Mouse (Mus musculus) cerebellum, adult (tissue): ENCODE results near the gene Foxo6.

Experiments
- ATAC-seq: cut with Nextera tagmentation; 2 replicates; pipeline ENCODE4 v1.9.2; 2017; ENCODE audit warnings: mild to moderate bottlenecking, moderate library complexity, mixed read lengths; ENCODE audit not compliant: insufficient number of reproducible peaks, low FRiP score, low TSS enrichment

The Foxo6 gene

GRCm38 (mm10) chr4:120287290-120288111 lies at the start of gene Foxo6:
TSS of gene Foxo6 (minus strand) at chr4:120287349.
- ATAC-seq = peak; percentile 57

DNA sequence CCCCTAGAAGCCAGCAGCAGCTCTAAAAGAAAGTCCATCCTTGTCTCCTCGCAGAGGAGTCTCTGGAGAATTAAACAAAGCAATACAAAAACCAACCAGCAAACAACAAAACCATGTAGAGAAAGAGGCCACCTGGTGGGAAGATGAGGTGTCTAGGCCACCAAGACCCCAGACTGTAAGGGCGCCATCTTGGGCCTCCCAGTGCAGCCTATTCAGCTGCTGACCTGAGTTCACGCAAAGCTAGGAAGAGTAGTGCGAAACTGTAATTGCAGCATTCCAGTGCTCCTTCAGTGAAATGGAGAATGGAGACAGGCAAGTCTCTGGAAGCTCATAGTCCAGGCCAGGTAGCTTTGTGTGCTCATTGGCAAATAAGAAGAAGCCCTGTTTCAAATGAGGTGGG lies 47.2 kb upstream of the Foxo6 start:
- ATAC-seq = no peak

GRCm38 (mm10) chr4:120332934-120333421 lies 45.8 kb upstream of the Foxo6 start:
- ATAC-seq = no peak

DNA sequence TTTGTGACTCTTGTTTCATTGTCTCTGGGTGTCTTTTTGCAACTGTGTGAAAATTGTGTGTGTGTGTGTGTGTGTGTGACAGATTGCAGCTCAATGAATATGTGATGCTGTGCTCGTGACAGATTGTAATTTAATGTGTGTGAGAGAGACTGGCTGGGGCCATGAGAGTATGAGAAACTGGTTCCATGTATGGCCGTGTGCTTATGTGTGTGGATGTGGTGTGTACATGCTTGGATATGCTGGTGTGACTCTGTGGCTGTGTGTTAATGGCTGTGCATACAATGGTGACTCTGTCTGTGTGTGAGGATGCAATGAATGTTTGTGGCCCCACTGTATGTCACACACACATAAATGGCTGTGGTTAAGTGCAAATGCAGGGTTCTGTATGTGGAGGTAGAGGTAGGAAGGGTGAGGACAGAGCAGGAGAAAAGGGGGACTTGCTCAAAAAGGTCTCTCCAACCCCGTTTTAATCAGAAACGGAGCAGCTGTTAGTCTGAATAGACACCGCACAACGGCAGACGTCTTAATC lies 45.3 kb upstream of the Foxo6 start:
- ATAC-seq = no peak

- no peak for ATAC-seq
These were observed 44.8 kb upstream of the Foxo6 start for GRCm38 (mm10) chr4:120331992-120332391.

GRCm38 (mm10) chr4:120331541-120331940 lies 44.4 kb upstream of the Foxo6 start:
- no peak for ATAC-seq

DNA sequence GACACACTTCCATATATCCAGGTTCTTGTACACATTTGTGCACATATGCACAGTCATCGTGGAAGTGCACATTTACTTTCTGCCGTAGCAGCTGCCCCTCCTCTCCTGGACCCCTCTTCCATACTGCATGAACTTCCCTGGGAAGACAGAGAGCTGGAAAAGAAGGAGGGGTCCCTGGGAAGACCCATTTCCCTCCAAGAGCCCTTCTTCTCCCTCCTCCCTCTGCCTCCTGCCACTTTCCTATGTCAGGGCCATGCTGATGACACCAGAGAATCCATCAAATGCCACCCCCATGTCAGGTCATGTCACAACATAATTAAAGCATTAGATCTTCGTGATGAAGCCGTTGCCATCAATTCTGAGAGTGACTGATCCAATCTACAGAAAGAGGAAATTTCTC lies 38.6 kb upstream of the Foxo6 start:
- ATAC-seq = no peak

- ATAC-seq = no peak
These were observed 37.9 kb upstream of the Foxo6 start for GRCm38 (mm10) chr4:120325051-120325450.

GRCm38 (mm10) chr4:120323858-120324257 lies 36.7 kb upstream of the Foxo6 start:
- ATAC-seq = no peak

- ATAC-seq = no peak
These were observed 36.0 kb upstream of the Foxo6 start for GRCm38 (mm10) chr4:120323198-120323597.

DNA sequence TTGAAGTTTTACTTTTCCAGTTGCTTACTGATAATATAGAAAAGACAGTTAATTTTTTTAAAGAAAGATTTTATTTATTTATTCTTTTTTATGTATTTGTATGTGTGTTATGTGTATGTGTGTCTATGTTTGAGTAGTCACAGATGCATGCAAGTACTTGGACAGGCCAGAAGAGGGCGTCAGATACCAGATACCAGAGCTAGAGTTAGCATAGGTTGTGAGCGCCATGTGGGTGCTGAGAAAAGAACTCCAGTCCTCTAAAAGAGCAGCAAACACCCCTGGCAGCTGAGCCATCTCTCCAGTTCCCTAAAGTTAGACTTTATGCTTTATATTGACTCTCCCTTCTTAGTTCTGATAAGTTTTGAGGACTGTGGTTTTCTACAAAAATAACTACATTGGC lies 30.4 kb upstream of the Foxo6 start:
- no peak for ATAC-seq

DNA sequence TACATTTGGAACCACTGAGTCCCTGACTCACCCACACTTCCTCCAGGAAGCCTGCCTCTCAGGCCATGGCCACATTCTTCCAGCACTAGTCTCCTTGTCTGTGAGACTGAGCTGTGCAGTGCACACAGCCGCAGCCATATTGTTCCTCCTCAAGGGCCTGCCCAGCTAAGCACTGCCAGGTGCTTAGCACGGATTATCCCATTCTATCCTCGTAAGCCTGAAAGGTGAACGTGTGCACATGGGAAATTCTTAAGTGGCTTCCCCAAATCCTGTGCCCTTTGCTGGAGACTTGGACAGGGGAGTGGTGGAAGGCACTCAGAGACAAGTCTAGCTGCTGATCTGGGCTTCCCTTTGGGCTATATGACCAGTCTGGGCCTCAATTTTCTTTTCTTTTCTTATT lies 29.6 kb upstream of the Foxo6 start:
- ATAC-seq = no peak

- ATAC-seq = no peak
These were observed 27.4 kb upstream of the Foxo6 start for GRCm38 (mm10) chr4:120314571-120314970.

GRCm38 (mm10) chr4:120313309-120313708 lies 26.2 kb upstream of the Foxo6 start:
- ATAC-seq = no peak

DNA sequence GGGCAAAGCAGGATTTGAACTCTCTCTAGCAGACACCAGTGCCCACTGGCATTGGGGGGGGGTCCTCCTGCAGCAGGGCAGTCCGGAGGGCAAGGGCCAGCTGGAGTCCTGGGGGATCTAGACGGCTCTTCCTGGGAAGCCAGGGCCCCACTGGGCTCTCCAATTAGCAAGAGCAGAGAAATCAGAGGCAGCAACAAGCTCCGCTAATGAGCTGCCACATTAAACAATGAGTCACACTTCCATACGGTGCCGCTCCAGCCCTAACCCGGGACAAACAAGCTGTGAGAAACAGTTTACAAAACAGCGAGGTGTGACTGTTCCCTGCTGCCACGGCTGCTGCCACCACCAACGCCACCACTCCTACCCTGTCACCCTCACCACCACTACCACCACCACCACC lies 17.4 kb upstream of the Foxo6 start:
- no peak for ATAC-seq

DNA sequence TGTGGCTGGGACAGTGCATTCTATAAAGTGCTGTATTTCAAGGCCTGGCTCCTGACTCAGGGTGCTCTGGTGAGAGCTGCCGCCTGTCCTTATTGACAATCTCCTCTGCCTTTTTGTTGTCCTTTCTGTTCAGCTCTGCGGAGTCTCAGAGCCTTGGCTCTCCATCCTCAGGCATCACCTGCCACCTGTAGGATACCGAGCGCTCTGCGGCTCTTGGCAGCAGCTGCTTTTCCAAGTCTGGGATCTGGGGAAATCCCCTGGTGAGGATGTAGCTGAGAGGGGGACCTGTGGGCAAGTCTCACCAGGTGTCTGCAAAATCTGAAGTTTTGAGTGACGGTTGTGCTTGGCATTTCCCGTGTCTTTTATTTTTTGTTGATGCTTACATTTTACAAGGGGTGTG lies 12.1 kb upstream of the Foxo6 start:
- no peak for ATAC-seq

DNA sequence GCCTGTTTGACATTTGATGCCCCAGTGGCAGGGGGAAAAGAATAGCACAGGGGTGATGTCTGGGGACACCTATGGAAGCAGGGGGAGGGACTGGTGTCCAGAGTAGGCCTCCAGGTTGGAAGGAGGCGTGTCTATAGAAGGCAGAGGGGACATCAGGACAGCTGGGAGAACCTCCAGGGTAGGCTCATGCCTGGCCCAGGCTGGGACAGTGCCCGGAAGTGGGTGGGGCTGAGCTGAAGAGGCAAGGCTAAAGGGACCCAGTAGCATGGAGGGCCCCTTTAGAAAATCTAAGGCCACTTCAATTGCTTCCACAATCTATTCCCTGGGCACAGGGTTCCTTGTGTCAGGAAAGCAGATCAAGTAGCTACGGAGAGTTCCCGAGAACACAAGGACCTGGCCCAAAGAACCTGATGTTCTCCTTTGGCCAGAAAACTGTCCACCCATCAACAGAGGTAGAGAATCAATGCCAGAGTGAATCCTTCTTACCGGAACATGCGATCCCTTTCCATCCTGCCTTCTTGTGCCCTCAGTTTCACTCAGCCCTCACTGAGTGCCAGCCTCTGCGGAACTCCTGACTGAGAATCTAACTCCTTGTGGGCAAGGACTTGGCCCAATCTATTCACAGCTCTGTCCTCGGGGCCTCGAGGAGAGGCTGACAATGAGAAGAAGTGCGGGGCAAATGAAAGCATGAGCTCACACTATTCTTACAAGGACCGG lies 4.1 kb upstream of the Foxo6 start:
- ATAC-seq = no peak

DNA sequence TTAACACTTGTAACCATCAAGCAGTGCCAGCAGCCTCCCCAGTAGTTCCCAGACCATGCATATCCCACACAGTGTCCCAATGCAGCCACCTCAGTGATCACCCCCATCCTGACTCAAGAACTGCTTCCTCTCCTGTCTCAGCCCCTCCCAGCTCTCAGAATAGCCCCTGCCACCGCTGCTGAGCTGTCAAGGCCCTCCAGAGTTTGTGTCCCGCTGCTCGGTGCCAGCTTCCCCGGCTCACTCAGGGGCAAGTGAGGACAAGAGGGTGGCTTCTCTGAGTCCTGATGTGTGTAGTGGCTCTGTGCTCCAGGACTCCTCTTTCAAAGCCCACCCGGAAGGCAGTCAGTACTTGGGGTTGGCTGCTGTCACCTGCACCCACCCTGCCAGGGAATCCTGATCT lies 3.3 kb upstream of the Foxo6 start:
- no peak for ATAC-seq

DNA sequence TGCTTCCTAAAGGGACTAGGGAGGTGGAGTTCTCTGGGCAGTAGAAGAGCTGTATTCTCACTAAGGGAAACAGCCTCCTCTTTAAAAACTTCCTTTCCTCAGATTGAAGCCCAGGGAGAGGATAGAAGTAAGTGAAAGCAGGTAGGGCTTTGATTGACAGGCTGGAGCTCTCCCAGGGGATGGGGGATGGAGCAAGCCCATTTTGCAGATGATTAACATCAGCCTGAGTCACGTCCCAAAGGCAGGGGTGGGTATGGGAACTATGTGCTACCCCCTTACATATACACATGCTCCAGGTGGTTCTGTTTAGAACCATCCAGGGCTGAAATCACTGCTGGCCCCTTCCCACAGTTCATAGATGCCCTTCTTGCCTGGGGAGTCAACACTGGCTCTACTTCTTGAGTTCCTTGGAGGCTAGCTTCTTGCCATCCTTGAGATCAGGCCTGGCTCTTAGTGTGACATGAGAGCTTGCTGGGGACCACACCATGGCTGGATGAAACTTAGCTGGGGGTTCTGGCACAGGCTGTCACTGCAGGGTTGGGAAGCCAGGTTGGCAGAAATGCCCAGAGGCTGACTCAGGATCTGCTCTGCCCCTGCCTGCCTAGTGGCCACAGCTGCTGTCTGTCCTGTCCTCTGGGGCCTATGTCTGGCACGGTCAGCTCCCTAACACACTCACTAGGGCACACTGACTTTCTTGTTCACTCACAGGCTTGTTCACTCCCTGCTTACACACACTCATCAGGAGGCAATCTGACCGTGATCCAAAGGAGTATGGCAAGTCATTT lies 2.2 kb upstream of the Foxo6 start:
- ATAC-seq = no peak

- ATAC-seq = no peak
These were observed 348 bp downstream of the Foxo6 start for GRCm38 (mm10) chr4:120286761-120287241.
